Mouse (Mus musculus) right cerebral cortex, adult 2 months (tissue): Measurements from ENCODE around the gene Hivep2.

Experiments used
- DNase-seq, 2 experiments: peaks; one replicate each; pipeline ENCODE4 v3.0.0; 2021 to 2022; ENCODE audit warnings: low spot score in 2 of 2

Gene Hivep2

GRCm38 (mm10) chr10:13965974-13966829 lies at the start of gene Hivep2:
Hivep2 (plus strand) TSS chr10:13966075.
- peak; percentile 36 to 54 for DNase-seq

GRCm38 (mm10) chr10:13916645-13917342 lies 49.1 kb upstream of the Hivep2 start:
- DNase-seq, result peak in 1 of 2 experiments; percentile 4

GRCm38 (mm10) chr10:13921641-13922385 lies 44.1 kb upstream of the Hivep2 start:
- peak; percentile 12 to 19 for DNase-seq

- no peak for DNase-seq
These were observed 36.6 kb upstream of the Hivep2 start for GRCm38 (mm10) chr10:13929306-13929705.

GRCm38 (mm10) chr10:13932147-13932546 lies 33.7 kb upstream of the Hivep2 start:
- no peak for DNase-seq

GRCm38 (mm10) chr10:13933320-13933719 lies 32.6 kb upstream of the Hivep2 start:
- DNase-seq, result no peak

- DNase-seq, result no peak
These were observed 30.2 kb upstream of the Hivep2 start for GRCm38 (mm10) chr10:13935646-13936045.

GRCm38 (mm10) chr10:13941406-13941805 lies 24.5 kb upstream of the Hivep2 start:
- DNase-seq, result no peak

- no peak for DNase-seq
These were observed 22.2 kb upstream of the Hivep2 start for GRCm38 (mm10) chr10:13943706-13944105.

GRCm38 (mm10) chr10:13946498-13946897 lies 19.4 kb upstream of the Hivep2 start:
- no peak for DNase-seq

- no peak for DNase-seq
These were observed 2.9 kb upstream of the Hivep2 start for GRCm38 (mm10) chr10:13962965-13963364.

GRCm38 (mm10) chr10:13963908-13964500 lies 1.9 kb upstream of the Hivep2 start:
- DNase-seq, result no peak

- peak; percentile 67 to 79 for DNase-seq
These were observed 1.2 kb upstream of the Hivep2 start for GRCm38 (mm10) chr10:13964501-13965281.

- DNase-seq, result peak; percentile 84 to 88
These were observed 430 bp upstream of the Hivep2 start for GRCm38 (mm10) chr10:13965316-13965973.

GRCm38 (mm10) chr10:13966830-13967450 lies 1.1 kb downstream of the Hivep2 start:
- DNase-seq, result peak; percentile 69 to 71

GRCm38 (mm10) chr10:13967451-13968233 lies 1.8 kb downstream of the Hivep2 start:
- DNase-seq, result peak; percentile 78 to 87

- no peak for DNase-seq
These were observed 2.3 kb downstream of the Hivep2 start for GRCm38 (mm10) chr10:13968234-13968555.

GRCm38 (mm10) chr10:13968989-13969388 lies 3.1 kb downstream of the Hivep2 start:
- DNase-seq, result no peak

- no peak for DNase-seq
These were observed 4.4 kb downstream of the Hivep2 start for GRCm38 (mm10) chr10:13970321-13970720.
